Mouse (Mus musculus) hindbrain, embryonic 12.5 days (tissue): Measurements from ENCODE around the gene Hspa8. TPM values are rescaled to one million over a fixed set of nuclear protein-coding genes. Genes with fewer than 3 reads are reported as not detected.

ENCODE experiments used
- ATAC-seq: fragments of 200-750 bp; cut with Nextera tagmentation; 2 replicates; pipeline ENCODE4 v1.8.0; 2017; ENCODE audit warnings: moderate TSS enrichment; ENCODE audit not compliant: low FRiP score
- H3K27ac ChIP-seq: fragments of 300-500 bp; sonication (generic); 2 replicates; pipeline ENCODE4 v1.5.1; 2016; ENCODE audit warnings: mild to moderate bottlenecking
- H3K27me3 ChIP-seq: fragments of 300-500 bp; sonication (generic); 2 replicates; pipeline ENCODE4 v1.6.1; 2016; ENCODE audit warnings: mild to moderate bottlenecking
- H3K36me3 ChIP-seq: fragments of 300-500 bp; sonication (generic); 2 replicates; pipeline ENCODE4 v1.6.1; 2016; ENCODE audit warnings: mild to moderate bottlenecking
- H3K4me1 ChIP-seq: fragments of 300-500 bp; sonication (generic); 2 replicates; pipeline ENCODE4 v1.6.1; 2016
- H3K4me2 ChIP-seq: fragments of 300-500 bp; sonication (generic); replicated peaks from 2 replicates; pipeline ENCODE4 v1.6.1; 2016; ENCODE audit warnings: mild to moderate bottlenecking
- H3K4me3 ChIP-seq: fragments of 300-500 bp; sonication (generic); 2 replicates; pipeline ENCODE4 v1.5.1; 2016; ENCODE audit warnings: mild to moderate bottlenecking
- H3K9ac ChIP-seq: fragments of 300-500 bp; sonication (generic); 2 replicates; pipeline ENCODE4 v1.6.1; 2016; ENCODE audit warnings: mild to moderate bottlenecking, moderate library complexity
- H3K9me3 ChIP-seq: fragments of 300-500 bp; sonication (generic); replicated peaks from 2 replicates; pipeline ENCODE4 v1.6.1; 2016; ENCODE audit warnings: mild to moderate bottlenecking
- WGBS: fragments of 180-500 bp; shearing (Covaris S2); methylation state at CpG from one replicate; pipeline ENCODE4 v1.1.7; 2016; 5-methylcytosine and 5-hydroxymethylcytosine counted together
- polyA plus RNA-seq: library from polyadenylated mRNA; unstranded; fragments of >200 nt; fragmentation: Nextera tagmentation; extraction: Ambion mirVana; gene quantifications from 2 replicates; pipeline ENCODE4 v1.2.1, GENCODE M21; 2016

Gene Hspa8
- polyA plus RNA-seq, 1 experiment from 2014 or later, result 2,594 TPM

GRCm38 (mm10) chr9:40834569-40834968 is 33.8 kb downstream of the Hspa8 start:
- no peaks in the 10 kb centered on the region for H3K9me3 ChIP-seq
- no peaks in the 10 kb centered on the region for H3K36me3 ChIP-seq
- H3K4me2 ChIP-seq, result no peak overlapping the region
- ATAC-seq, result no peak
- H3K27me3 ChIP-seq, result peaks cover 8% of the 10 kb centered on the region; the same call in 1 of the 2 replicates
- no peaks in the 10 kb centered on the region for H3K4me1 ChIP-seq
- H3K4me3 ChIP-seq, result no peak overlapping the region
- H3K9ac ChIP-seq, result no peak overlapping the region
- WGBS, result 5% methylated on average over 12 of the region's 12 CpGs
- H3K27ac ChIP-seq, result no peak overlapping the region

GRCm38 (mm10) chr9:40836681-40837080 is 35.9 kb downstream of the Hspa8 start:
- Histone ChIP-seq H3K27me3 (peaks cover 8% of the 10 kb centered on the region; the same call in 1 of the 2 replicates), H3K9ac (no peak overlapping the region), H3K4me2 (no peak overlapping the region), H3K36me3 (no peaks in the 10 kb centered on the region), H3K27ac (no peak overlapping the region), H3K4me1 (no peaks in the 10 kb centered on the region), H3K4me3 (no peak overlapping the region), H3K9me3 (no peaks in the 10 kb centered on the region)
- 97% methylated on average over 3 of the region's 3 CpGs for WGBS
- no peak for ATAC-seq

- WGBS, result 83% methylated on average over 3 of the region's 3 CpGs
- no peaks in the 10 kb centered on the region for H3K4me1 ChIP-seq
- no peaks in the 10 kb centered on the region for H3K36me3 ChIP-seq
- H3K27me3 ChIP-seq, result peaks cover 8% of the 10 kb centered on the region; the same call in 1 of the 2 replicates
- no peak for ATAC-seq
- H3K27ac ChIP-seq, result no peak overlapping the region
- H3K9me3 ChIP-seq, result no peaks in the 10 kb centered on the region
- no peak overlapping the region for H3K4me3 ChIP-seq
- no peak overlapping the region for H3K9ac ChIP-seq
- H3K4me2 ChIP-seq, result no peak overlapping the region
Observed at GRCm38 (mm10) chr9:40839662-40840061, 38.9 kb downstream of the Hspa8 start.

GRCm38 (mm10) chr9:40851515-40851914 is 50.7 kb downstream of the Hspa8 start:
- Histone ChIP-seq H3K4me2 (no peak overlapping the region), H3K4me1 (0 out of 2 replicates have a peak, but pooled peaks cover 1% of the 10 kb centered on the region), H3K27ac (no peak overlapping the region), H3K36me3 (no peaks in the 10 kb centered on the region), H3K9ac (no peak overlapping the region), H3K9me3 (no peaks in the 10 kb centered on the region), H3K27me3 (peaks cover 33% of the 10 kb centered on the region), H3K4me3 (no peak overlapping the region)
- 50% methylated on average over 2 of the region's 2 CpGs for WGBS
- no peak for ATAC-seq

GRCm38 (mm10) chr9:40858461-40859160 is 57.8 kb downstream of the Hspa8 start:
- Histone ChIP-seq H3K4me3 (peak overlapping the region; percentile 25), H3K36me3 (no peaks in the 10 kb centered on the region), H3K9me3 (no peaks in the 10 kb centered on the region), H3K9ac (0 out of 2 replicates have a peak overlapping the region, but pooled peaks have one; percentile 10), H3K27me3 (peaks cover 67% of the 10 kb centered on the region), H3K4me2 (peak overlapping the region; percentile 52), H3K27ac (peak overlapping the region; percentile 48; the same call in 1 of the 2 replicates), H3K4me1 (peaks cover 5% of the 10 kb centered on the region; the same call in 1 of the 2 replicates)
- 9% methylated on average over 21 of the region's 21 CpGs for WGBS
- peak; percentile 66 for ATAC-seq

- H3K27me3 ChIP-seq, result peaks cover 68% of the 10 kb centered on the region
- peaks cover 5% of the 10 kb centered on the region; the same call in 1 of the 2 replicates for H3K4me1 ChIP-seq
- no peaks in the 10 kb centered on the region for H3K9me3 ChIP-seq
- H3K4me3 ChIP-seq, result no peak overlapping the region
- H3K4me2 ChIP-seq, result peak overlapping the region; percentile 52
- H3K36me3 ChIP-seq, result no peaks in the 10 kb centered on the region
- 1% methylated on average over 9 of the region's 9 CpGs for WGBS
- no peak overlapping the region for H3K27ac ChIP-seq
- ATAC-seq, result peak; percentile 63
- H3K9ac ChIP-seq, result no peak overlapping the region
Observed at GRCm38 (mm10) chr9:40859196-40859595, 58.4 kb downstream of the Hspa8 start.

Other genes starting within 250 kb of the Hspa8 start
- not detected in 2 replicates for gene Gm21915, start 130.4 kb upstream of the Hspa8 start, polyA plus RNA-seq
- gene Clmp, start 115.0 kb upstream of the Hspa8 start, polyA plus RNA-seq, result 59.6 and 62.0 TPM in 2 replicates
- gene Bsx, start 73.1 kb downstream of the Hspa8 start, polyA plus RNA-seq, result not detected in 2 replicates
- gene Jhy, start 163.1 kb downstream of the Hspa8 start, polyA plus RNA-seq, result 2.0 and 3.1 TPM in 2 replicates
- gene Crtam, start 203.6 kb downstream of the Hspa8 start, polyA plus RNA-seq, result 0.18 and 0.30 TPM in 2 replicates